Mouse (Mus musculus): ENCODE data around the gene Sumo1.

Sumo1 gene

DNA sequence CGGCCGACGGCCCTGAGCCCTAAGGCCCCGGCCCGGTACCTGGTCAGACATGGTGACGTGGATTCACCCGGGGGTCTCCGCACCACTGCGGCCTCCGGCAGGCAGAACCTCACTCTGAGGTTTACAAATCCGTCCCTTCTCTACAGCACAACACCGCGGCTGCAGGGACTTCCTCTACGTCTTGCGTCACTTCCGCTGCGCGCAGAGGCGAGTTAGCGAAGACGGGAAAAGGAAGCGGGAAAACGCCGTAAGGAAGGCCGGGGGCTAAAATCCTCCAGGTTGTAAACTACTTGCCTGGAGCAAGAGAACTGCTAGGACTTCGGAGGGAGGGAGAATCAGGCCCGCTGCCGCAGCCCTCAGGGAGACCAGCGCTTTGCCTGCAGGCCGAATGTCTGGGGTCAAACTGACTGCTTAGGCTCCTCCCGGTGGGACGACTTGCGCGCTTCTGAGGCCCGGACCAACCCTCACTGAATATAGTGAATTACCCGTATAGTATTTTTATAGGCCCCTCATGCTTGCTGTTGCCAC is at the start of gene Sumo1:
TSS of gene Sumo1 (minus strand) at position 194 of the 528 bp plus-strand sequence.
- TF ChIP-seq GATA4 (IDR thresholded peaks at IDR 0.05; ENCODE audit: insufficient replicate concordance, low read length): no peak

- TF ChIP-seq GATA4 (IDR thresholded peaks at IDR 0.05; ENCODE audit: insufficient replicate concordance, low read length): no peak
These were observed 49.3 kb upstream of the Sumo1 start for GRCm38 (mm10) chr1:59719900-59720299.

DNA sequence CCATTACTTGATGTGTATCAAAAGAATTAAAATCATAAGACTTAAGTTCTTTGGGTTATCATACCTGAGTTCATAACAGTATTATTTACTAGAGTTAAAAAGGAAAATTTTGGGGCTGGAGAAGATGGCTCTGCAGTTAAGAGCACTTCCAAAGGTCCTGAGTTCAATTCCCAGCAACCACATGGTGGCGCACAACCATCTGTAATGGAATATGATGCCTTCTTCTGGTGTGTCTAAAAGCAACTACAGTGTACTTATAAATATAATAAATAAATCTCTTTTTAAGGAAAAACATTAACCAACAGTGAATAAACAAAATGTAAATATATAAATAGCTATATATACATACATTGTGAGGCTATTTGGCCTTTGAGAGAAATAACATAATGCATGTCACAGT is 31.1 kb upstream of the Sumo1 start:
- no peak for TF ChIP-seq GATA4 (IDR thresholded peaks at IDR 0.05; ENCODE audit: insufficient replicate concordance, low read length)

DNA sequence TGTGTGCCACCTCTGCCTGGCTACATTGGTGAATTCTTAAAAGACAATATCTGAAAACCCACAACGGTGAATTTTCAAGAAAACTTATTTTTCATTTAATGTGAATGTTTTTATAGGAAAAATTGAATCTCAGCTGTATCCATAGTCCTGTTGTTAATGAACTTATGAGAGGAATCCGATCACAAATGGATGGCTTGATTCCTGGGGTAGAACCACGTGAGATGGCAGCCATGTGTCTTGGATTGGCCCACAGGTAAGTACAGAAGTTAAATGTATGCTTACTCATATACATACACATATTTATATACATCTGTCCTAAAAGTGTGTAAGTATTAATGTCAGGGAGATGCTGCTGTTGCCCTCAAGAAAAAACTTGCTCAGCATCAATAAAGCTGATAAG is 27.6 kb upstream of the Sumo1 start:
- no peak for TF ChIP-seq GATA4 (IDR thresholded peaks at IDR 0.05; ENCODE audit: insufficient replicate concordance, low read length)

GRCm38 (mm10) chr1:59697751-59698150 is 27.1 kb upstream of the Sumo1 start:
- no peak for TF ChIP-seq GATA4 (IDR thresholded peaks at IDR 0.05; ENCODE audit: insufficient replicate concordance, low read length)

DNA sequence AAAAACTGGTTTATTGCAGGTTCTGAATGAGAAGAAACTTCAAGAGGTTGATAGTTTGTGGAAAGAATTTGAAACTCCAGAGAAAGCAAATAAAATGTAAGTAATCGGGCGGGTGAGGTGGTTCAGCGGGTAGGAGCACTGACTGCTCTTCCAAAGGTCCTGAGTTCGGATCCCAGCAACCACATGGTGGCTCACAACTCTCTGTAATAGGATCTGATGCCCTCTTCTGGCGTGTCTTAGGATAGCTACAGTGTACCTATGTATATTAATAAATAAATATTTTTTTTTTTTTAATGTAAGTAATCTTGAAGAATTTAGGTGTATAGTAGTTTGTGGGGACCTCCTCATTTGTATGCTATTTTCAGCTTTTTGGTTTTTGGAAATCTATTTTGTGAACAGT is 19.8 kb upstream of the Sumo1 start:
- TF ChIP-seq GATA4 (IDR thresholded peaks at IDR 0.05; ENCODE audit: insufficient replicate concordance, low read length): no peak

- TF ChIP-seq GATA4 (IDR thresholded peaks at IDR 0.05; ENCODE audit: insufficient replicate concordance, low read length): no peak
These were observed 16.9 kb upstream of the Sumo1 start for GRCm38 (mm10) chr1:59687493-59687892.

- no peak for TF ChIP-seq GATA4 (IDR thresholded peaks at IDR 0.05; ENCODE audit: insufficient replicate concordance, low read length)
These were observed 14.5 kb upstream of the Sumo1 start, which contains the start of gene Nop58 for GRCm38 (mm10) chr1:59684819-59685755. Gene Nop58 (plus strand): TSS chr1:59684971.

DNA sequence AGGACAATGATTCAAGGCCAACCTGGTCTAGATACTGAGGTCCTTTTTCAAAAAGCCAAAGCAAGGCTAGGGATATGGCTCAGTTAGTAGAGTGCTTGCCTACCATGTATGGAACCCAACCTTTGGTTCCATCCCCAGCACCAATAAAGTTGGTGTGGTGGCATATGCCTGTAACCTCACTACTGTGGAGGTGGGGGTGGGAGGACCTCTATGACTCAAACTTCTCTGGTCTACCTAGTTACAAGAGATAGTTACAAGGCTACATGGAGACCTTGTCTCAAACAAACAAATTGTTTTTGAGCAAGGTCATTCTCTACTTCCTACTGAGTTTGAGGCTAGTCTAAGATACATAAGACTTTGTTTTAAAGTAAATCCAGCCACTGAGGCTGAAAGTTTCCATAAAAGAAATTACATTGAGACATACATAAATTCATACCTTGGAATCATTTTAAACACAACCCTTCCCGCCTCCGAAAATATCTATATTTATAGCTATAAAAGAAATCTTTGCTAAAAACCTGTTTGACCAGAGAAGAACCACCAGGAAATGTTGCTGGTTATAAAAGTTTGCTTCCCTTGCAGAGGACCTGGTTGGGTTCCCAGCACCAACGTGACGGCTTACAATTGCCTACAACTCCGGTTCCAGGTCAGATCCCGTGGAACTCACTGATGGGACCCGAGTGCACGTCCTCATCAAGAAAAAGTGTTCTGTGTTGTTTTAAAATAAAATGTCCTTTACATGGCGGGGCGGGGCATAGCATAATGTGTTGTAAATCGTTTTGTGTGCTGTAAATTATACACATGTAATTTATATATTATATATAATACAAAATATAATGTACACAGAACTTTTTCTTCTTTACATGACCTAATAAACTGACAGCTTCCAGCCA is 13.5 kb upstream of the Sumo1 start:
- no peak for TF ChIP-seq GATA4 (IDR thresholded peaks at IDR 0.05; ENCODE audit: insufficient replicate concordance, low read length)

GRCm38 (mm10) chr1:59673661-59674060 is 3.0 kb upstream of the Sumo1 start:
- no peak for TF ChIP-seq GATA4 (IDR thresholded peaks at IDR 0.05; ENCODE audit: insufficient replicate concordance, low read length)

GRCm38 (mm10) chr1:59669962-59670630 is 538 bp downstream of the Sumo1 start:
- TF ChIP-seq GATA4 (IDR thresholded peaks at IDR 0.05; ENCODE audit: insufficient replicate concordance, low read length): no peak

- no peak for TF ChIP-seq GATA4 (IDR thresholded peaks at IDR 0.05; ENCODE audit: insufficient replicate concordance, low read length)
These were observed 1.8 kb downstream of the Sumo1 start for GRCm38 (mm10) chr1:59668871-59669270.

DNA sequence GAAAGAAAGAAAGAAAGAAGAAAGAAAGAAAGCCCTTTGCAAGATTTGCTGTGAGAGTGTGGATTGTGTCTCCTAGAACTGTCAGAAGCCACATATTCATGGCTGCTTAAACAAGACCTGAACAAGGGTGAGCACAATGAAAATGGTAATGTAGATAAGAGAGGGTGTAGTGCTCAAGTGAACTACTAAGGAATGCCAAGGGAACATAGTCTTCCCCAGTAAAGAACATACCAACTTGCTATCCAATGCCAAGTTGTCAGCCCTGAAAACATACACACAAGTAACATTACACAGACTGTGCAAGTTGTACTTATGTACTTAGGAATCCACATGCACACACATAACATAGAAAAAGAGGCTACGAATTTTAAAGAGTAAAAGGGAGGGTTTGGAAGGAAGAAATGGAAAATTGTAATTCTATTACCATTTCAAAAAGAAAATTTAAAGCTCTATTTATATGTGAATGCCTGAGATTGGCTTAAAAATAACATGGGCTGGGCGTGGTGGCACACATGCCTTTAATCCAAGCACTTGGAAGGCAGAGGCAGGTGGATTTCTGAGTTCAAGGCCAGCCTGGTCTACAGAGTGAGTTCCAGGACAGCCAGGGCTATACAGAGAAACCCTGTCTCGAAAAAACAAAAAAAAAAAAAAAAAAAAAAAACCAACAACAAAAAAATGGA is 7.0 kb downstream of the Sumo1 start:
- no peak for TF ChIP-seq GATA4 (IDR thresholded peaks at IDR 0.05; ENCODE audit: insufficient replicate concordance, low read length)
